Mouse (Mus musculus): ENCODE results near the gene Clmn. TPM values are rescaled to one million over a fixed set of nuclear protein-coding genes. Genes with fewer than 3 reads are reported as not detected.

Clmn gene
- 1.5 and 2.1 TPM in 2 replicates for polyA plus RNA-seq (2014; fragmentation: Nextera tagmentation; extraction: Ambion mirVana)

DNA sequence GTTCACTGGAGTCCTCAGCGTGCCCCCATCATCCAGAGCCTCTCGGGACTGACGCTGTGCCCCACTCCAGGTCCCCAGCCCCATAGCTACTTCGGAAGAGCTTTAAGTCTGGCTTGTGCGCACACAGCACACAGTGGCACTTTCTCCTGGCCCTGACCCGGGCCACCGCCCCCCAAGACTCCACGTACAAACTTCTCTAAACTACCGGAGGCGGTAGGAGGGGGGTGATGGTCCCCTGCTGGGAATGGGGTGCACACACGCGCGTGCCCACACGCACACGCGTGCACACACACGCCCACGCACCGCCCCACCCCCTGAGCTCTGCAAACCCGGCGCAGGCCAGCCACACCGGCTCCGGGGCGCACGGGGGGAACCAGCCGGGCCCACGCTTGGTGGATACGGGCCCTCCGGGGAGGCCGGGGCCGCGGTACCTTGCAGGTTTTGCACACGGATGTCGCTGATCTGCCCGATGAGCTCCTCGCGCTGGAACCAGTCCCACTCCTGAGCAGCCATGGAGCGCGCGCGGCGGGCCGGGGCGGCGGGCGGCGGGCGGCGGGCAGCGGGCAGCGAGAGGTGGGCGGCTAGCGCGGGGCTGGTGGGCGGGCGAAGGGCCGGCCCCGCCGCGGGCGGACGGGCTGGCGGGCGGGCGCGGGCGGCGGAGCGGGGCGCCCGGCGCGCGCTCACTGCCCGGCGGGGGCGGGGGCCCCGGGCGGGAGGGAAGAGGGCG, at the start of gene Clmn:
Clmn (minus strand) TSS at position 638 of the 727 bp plus-strand sequence.
- peak within 1 kb of the TSS; percentile 62 for H3K9ac ChIP-seq (ENCODE audit: low read depth, low read length)
- H3K27ac ChIP-seq (ENCODE audit: low read depth, low read length), result no peak within 1 kb of the TSS
- H3K4me3 ChIP-seq (ENCODE audit: low read depth, low read length), result peak within 1 kb of the TSS; percentile 69
- under 1% methylated on average over 50 of the region's 80 CpGs for WGBS
- DNase-seq (ENCODE audit: low spot score) (peak; percentile 43), ATAC-seq (replicated peaks; ENCODE audit: low FRiP score) (peak; percentile 40)
- peaks cover 23% of the 10 kb centered on the region for H3K27me3 ChIP-seq (replicated peaks; ENCODE audit: control insufficient read depth, insufficient read depth, low read length)
- peak within 1 kb of the TSS; percentile 90 for H3K4me2 ChIP-seq
- H3K36me3 ChIP-seq (ENCODE audit: control insufficient read depth, insufficient read depth, low read length), result no peaks in the 10 kb centered on the region
- H3K4me1 ChIP-seq (replicated peaks; ENCODE audit: control insufficient read depth, insufficient read depth, low read length), result no peaks in the 10 kb centered on the region; the same call in 1 of the 2 replicates
- no peaks in the 10 kb centered on the region for H3K9me3 ChIP-seq (ENCODE audit: control insufficient read depth, low read length)

DNA sequence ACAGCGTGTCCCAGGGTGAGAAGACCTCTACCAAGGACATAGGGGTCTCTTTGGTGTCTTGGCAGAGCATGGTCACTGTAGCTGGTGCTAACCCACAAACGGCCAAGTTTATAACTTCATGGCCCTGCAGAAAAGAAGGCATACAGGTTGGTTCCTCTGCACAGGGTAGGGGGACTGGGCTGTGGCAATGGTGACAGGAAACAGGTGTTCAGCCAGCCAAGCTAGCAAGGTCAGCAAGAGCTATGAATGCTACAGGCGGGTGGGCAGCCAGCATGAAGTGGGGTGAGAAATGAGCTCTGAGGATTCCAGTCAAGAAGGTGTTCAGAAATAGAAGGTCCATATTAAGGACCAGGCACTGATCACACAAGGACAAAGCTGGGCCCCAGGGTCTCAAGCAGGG, 48.1 kb upstream of the Clmn start:
- H3K4me2 ChIP-seq, result no peak overlapping the region
- DNase-seq (ENCODE audit: low spot score), result no peak
- H3K27me3 ChIP-seq (replicated peaks; ENCODE audit: control insufficient read depth, insufficient read depth, low read length), result no peaks in the 10 kb centered on the region
- no peak for ATAC-seq (replicated peaks; ENCODE audit: low FRiP score)
- no peak overlapping the region for H3K27ac ChIP-seq (ENCODE audit: low read depth, low read length)
- H3K36me3 ChIP-seq (ENCODE audit: control insufficient read depth, insufficient read depth, low read length), result no peaks in the 10 kb centered on the region
- no peaks in the 10 kb centered on the region for H3K9me3 ChIP-seq (ENCODE audit: control insufficient read depth, low read length)
- H3K4me3 ChIP-seq (ENCODE audit: low read depth, low read length), result no peak overlapping the region
- no peak overlapping the region for H3K9ac ChIP-seq (ENCODE audit: low read depth, low read length)
- H3K4me1 ChIP-seq (replicated peaks; ENCODE audit: control insufficient read depth, insufficient read depth, low read length), result peaks cover 7% of the 10 kb centered on the region
- 62% methylated on average over 3 of the region's 3 CpGs for WGBS

DNA sequence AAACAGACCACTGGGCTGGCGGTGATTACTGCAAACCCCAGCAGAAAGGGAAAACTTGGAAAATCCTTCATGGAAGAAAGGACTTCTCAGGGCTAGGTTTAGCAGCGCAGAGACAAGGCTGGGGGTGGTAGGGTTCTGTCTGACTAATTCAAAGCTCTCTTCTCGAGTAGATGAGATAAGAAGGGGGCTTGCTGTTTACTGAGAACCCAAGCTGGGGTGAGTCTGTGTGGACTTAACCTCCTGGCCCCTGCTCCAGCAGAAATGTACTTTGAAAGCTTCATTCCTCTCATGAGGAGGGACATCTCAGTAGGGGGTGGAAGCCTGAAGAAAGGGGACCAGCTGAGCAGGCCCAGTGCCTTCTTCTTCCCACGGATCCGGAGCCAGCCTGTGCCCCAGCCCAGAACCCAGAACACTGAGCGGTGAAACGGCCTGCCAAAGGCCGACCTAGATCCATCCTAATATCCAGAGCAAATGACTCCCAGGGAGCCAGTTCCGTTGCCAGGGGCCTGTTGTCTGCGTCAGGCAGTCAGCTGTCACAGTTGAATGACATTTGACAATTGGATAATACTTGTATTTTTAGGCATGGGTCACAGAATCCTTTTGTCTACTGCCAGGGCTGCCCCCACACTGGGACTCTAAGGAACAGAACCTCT, 47.5 kb upstream of the Clmn start:
- H3K9me3 ChIP-seq (ENCODE audit: control insufficient read depth, low read length), result no peaks in the 10 kb centered on the region
- no peak for ATAC-seq (replicated peaks; ENCODE audit: low FRiP score)
- H3K36me3 ChIP-seq (ENCODE audit: control insufficient read depth, insufficient read depth, low read length), result no peaks in the 10 kb centered on the region
- H3K4me1 ChIP-seq (replicated peaks; ENCODE audit: control insufficient read depth, insufficient read depth, low read length), result peaks cover 7% of the 10 kb centered on the region
- no peak overlapping the region for H3K9ac ChIP-seq (ENCODE audit: low read depth, low read length)
- 47% methylated on average over 10 of the region's 10 CpGs for WGBS
- H3K27ac ChIP-seq (ENCODE audit: low read depth, low read length), result no peak overlapping the region
- H3K4me2 ChIP-seq, result no peak overlapping the region
- no peak for DNase-seq (ENCODE audit: low spot score)
- H3K27me3 ChIP-seq (replicated peaks; ENCODE audit: control insufficient read depth, insufficient read depth, low read length), result no peaks in the 10 kb centered on the region
- H3K4me3 ChIP-seq (ENCODE audit: low read depth, low read length), result no peak overlapping the region

- peaks cover 7% of the 10 kb centered on the region for H3K4me1 ChIP-seq (replicated peaks; ENCODE audit: control insufficient read depth, insufficient read depth, low read length)
- 84% methylated on average over 4 of the region's 4 CpGs for WGBS
- no peak overlapping the region for H3K27ac ChIP-seq (ENCODE audit: low read depth, low read length)
- H3K9ac ChIP-seq (ENCODE audit: low read depth, low read length), result no peak overlapping the region
- no peak overlapping the region for H3K4me2 ChIP-seq
- ATAC-seq (replicated peaks; ENCODE audit: low FRiP score), result no peak
- peaks cover 4% of the 10 kb centered on the region; the same call in 1 of the 2 replicates for H3K9me3 ChIP-seq (ENCODE audit: control insufficient read depth, low read length)
- H3K27me3 ChIP-seq (replicated peaks; ENCODE audit: control insufficient read depth, insufficient read depth, low read length), result no peaks in the 10 kb centered on the region
- DNase-seq (ENCODE audit: low spot score), result no peak
- no peak overlapping the region for H3K4me3 ChIP-seq (ENCODE audit: low read depth, low read length)
- H3K36me3 ChIP-seq (ENCODE audit: control insufficient read depth, insufficient read depth, low read length), result no peaks in the 10 kb centered on the region
These were observed 44.9 kb upstream of the Clmn start for GRCm38 (mm10) chr12:104909750-104910149.

DNA sequence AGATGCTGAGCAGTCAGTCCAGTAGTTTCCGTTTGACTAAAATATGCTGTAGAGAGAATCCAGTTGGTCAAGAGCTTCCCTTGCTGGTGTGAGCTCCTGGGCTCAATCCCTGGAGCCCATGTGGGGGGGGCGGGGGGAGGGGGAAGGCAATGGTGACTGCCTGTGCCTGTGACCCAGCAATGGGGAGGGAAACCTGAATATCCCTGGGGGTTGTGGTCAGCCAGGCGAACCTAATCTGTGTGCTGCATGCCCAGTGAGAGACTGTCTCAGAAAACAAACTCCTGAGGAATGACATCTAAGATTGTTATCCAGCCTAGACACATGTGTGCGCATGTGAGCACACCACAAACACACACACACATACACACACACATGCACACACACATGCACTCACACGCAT, 44.1 kb upstream of the Clmn start:
- H3K27ac ChIP-seq (ENCODE audit: low read depth, low read length), result no peak overlapping the region
- H3K4me3 ChIP-seq (ENCODE audit: low read depth, low read length), result no peak overlapping the region
- peaks cover 4% of the 10 kb centered on the region; the same call in 1 of the 2 replicates for H3K9me3 ChIP-seq (ENCODE audit: control insufficient read depth, low read length)
- WGBS, result 54% methylated on average over 5 of the region's 5 CpGs
- H3K4me1 ChIP-seq (replicated peaks; ENCODE audit: control insufficient read depth, insufficient read depth, low read length), result peaks cover 9% of the 10 kb centered on the region
- no peak overlapping the region for H3K4me2 ChIP-seq
- ATAC-seq (replicated peaks; ENCODE audit: low FRiP score), result no peak
- DNase-seq (ENCODE audit: low spot score), result no peak
- H3K27me3 ChIP-seq (replicated peaks; ENCODE audit: control insufficient read depth, insufficient read depth, low read length), result no peaks in the 10 kb centered on the region
- no peak overlapping the region for H3K9ac ChIP-seq (ENCODE audit: low read depth, low read length)
- no peaks in the 10 kb centered on the region for H3K36me3 ChIP-seq (ENCODE audit: control insufficient read depth, insufficient read depth, low read length)

DNA sequence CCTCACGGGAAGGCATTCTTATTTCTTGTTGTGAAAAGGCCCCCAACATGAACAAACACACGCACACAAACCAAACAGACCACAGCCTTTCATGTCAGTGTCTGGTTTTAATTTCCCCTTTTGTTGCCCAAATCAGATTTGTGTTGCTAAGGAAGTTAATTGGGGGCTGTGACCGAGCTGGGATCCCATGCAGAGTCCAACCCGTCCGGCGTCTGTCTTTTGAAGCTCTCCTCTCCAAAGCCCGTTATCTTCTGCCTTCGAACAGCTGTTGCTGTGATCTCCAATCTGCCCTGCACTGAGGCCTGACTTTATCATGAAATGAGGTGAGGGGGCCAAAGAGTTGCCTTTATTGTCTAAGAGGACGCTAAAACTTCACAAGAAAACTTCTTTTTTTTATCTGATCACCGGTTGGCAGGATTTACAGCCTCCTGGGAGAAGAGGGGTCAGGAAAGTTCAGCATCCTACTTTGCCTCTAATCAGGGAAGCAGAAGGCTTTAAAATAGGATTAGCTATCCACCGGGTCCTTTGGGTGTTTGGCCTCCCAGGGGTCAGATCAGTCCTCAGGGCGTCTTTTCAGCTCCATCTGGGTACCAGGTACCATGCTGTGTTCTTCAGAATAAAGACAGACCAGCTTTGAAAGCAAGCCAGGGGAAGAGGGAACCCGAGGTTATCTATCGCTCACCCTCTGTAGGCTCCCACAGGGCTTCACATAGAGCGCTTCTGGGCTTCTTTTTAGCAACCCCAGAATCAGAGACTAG, 43.3 kb upstream of the Clmn start:
- Histone ChIP-seq H3K9me3 (ENCODE audit: control insufficient read depth, low read length) (peaks cover 4% of the 10 kb centered on the region; the same call in 1 of the 2 replicates), H3K4me1 (replicated peaks; ENCODE audit: control insufficient read depth, insufficient read depth, low read length) (peaks cover 9% of the 10 kb centered on the region), H3K4me2 (no peak overlapping the region), H3K27me3 (replicated peaks; ENCODE audit: control insufficient read depth, insufficient read depth, low read length) (no peaks in the 10 kb centered on the region), H3K4me3 (ENCODE audit: low read depth, low read length) (no peak overlapping the region), H3K36me3 (ENCODE audit: control insufficient read depth, insufficient read depth, low read length) (no peaks in the 10 kb centered on the region), H3K27ac (ENCODE audit: low read depth, low read length) (no peak overlapping the region), H3K9ac (ENCODE audit: low read depth, low read length) (no peak overlapping the region)
- no peak for DNase-seq (ENCODE audit: low spot score)
- ATAC-seq (replicated peaks; ENCODE audit: low FRiP score), result no peak
- 15% methylated on average over 15 of the region's 15 CpGs for WGBS

GRCm38 (mm10) chr12:104907133-104907532, 42.3 kb upstream of the Clmn start:
- Histone ChIP-seq H3K4me3 (ENCODE audit: low read depth, low read length) (no peak overlapping the region), H3K9me3 (ENCODE audit: control insufficient read depth, low read length) (peaks cover 4% of the 10 kb centered on the region; the same call in 1 of the 2 replicates), H3K9ac (ENCODE audit: low read depth, low read length) (no peak overlapping the region), H3K4me2 (no peak overlapping the region), H3K27me3 (replicated peaks; ENCODE audit: control insufficient read depth, insufficient read depth, low read length) (no peaks in the 10 kb centered on the region), H3K27ac (ENCODE audit: low read depth, low read length) (no peak overlapping the region), H3K36me3 (ENCODE audit: control insufficient read depth, insufficient read depth, low read length) (no peaks in the 10 kb centered on the region), H3K4me1 (replicated peaks; ENCODE audit: control insufficient read depth, insufficient read depth, low read length) (peaks cover 2% of the 10 kb centered on the region; the same call in 1 of the 2 replicates)
- no peak for ATAC-seq (replicated peaks; ENCODE audit: low FRiP score)
- 86% methylated on average over 2 of the region's 2 CpGs for WGBS
- DNase-seq (ENCODE audit: low spot score), result no peak

DNA sequence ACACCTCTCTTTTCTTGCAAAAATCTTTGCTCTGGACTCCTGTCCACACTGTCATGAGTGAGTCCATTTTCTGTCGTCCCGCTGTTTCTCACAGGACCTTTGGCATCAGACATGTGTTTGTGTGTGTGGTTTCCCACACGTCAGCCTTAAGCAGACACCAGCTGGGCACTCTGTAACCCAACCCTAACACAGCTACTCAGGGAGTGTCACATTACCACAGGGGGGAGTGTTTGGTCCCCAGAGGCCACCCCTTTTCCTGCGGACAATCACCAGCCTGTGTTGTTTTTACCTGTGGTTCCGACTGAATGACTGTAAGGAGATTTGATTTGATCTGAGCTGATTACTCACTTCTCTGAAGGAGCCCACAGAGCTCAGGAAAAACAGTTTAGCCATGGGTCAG, 39.3 kb upstream of the Clmn start:
- H3K9me3 ChIP-seq (ENCODE audit: control insufficient read depth, low read length), result peaks cover 4% of the 10 kb centered on the region; the same call in 1 of the 2 replicates
- ATAC-seq (replicated peaks; ENCODE audit: low FRiP score), result no peak
- no peak for DNase-seq (ENCODE audit: low spot score)
- H3K27ac ChIP-seq (ENCODE audit: low read depth, low read length), result no peak overlapping the region
- no peaks in the 10 kb centered on the region for H3K27me3 ChIP-seq (replicated peaks; ENCODE audit: control insufficient read depth, insufficient read depth, low read length)
- no peaks in the 10 kb centered on the region for H3K36me3 ChIP-seq (ENCODE audit: control insufficient read depth, insufficient read depth, low read length)
- no peak overlapping the region for H3K9ac ChIP-seq (ENCODE audit: low read depth, low read length)
- peaks cover 2% of the 10 kb centered on the region; the same call in 1 of the 2 replicates for H3K4me1 ChIP-seq (replicated peaks; ENCODE audit: control insufficient read depth, insufficient read depth, low read length)
- H3K4me2 ChIP-seq, result no peak overlapping the region
- H3K4me3 ChIP-seq (ENCODE audit: low read depth, low read length), result no peak overlapping the region
- 33% methylated on average over 5 of the region's 5 CpGs for WGBS

Data from liver, embryonic 11.5 days (tissue).